Mouse (Mus musculus) forebrain, embryonic 14.5 days (tissue): ENCODE results near the gene Gdf10. TPM values are rescaled to one million over a fixed set of nuclear protein-coding genes. Genes with fewer than 3 reads are reported as not detected.
A peak's percentile ranks its signal among the peaks of the same experiment; 100 is the strongest.

ENCODE experiments used
- ATAC-seq: fragments of 200-750 bp; cut with Nextera tagmentation; 2 replicates; pipeline ENCODE4 v1.8.0; 2017; ENCODE audit warnings: mild to moderate bottlenecking, moderate library complexity
- DNase-seq: peaks from one replicate; pipeline ENCODE4 v3.0.0-alpha.2; 2015; ENCODE audit warnings: low spot score
- H3K27ac ChIP-seq: fragments of 300-500 bp; sonication (generic); 2 replicates; pipeline ENCODE4 v1.5.1; 2014; ENCODE audit warnings: low read depth, mild to moderate bottlenecking, control low read depth, low read length, moderate library complexity
- H3K27me3 ChIP-seq: fragments of 300-500 bp; sonication (generic); replicated peaks from 2 replicates; pipeline ENCODE4 v1.6.1; 2014; ENCODE audit warnings: low read length, control low read depth, mixed read lengths; ENCODE audit not compliant: control insufficient read depth, insufficient read depth
- H3K36me3 ChIP-seq: fragments of 300-500 bp; sonication (generic); 2 replicates; pipeline ENCODE4 v1.6.1; 2014; ENCODE audit warnings: low read length, control low read depth; ENCODE audit not compliant: control insufficient read depth, insufficient read depth
- H3K4me1 ChIP-seq: fragments of 300-500 bp; sonication (generic); 2 replicates; pipeline ENCODE4 v1.6.1; 2014; ENCODE audit warnings: antibody characterized with exemption, low read length, control low read depth; ENCODE audit not compliant: control insufficient read depth, insufficient read depth
- H3K4me2 ChIP-seq: fragments of 300-500 bp; sonication (generic); 2 replicates; pipeline ENCODE4 v1.6.1; 2014; ENCODE audit warnings: mild to moderate bottlenecking, control low read depth, low read length
- H3K4me3 ChIP-seq: fragments of 300-500 bp; sonication (generic); 2 replicates; pipeline ENCODE4 v1.5.1; 2014; ENCODE audit warnings: low read depth, low read length, control low read depth
- H3K9ac ChIP-seq: fragments of 300-500 bp; sonication (generic); 2 replicates; pipeline ENCODE4 v1.6.1; 2014; ENCODE audit warnings: mild to moderate bottlenecking, low read length, control low read depth, moderate library complexity
- H3K9me3 ChIP-seq: fragments of 300-500 bp; sonication (generic); replicated peaks from 2 replicates; pipeline ENCODE4 v1.6.1; 2016; ENCODE audit warnings: low read length, control low read depth, mixed read lengths; ENCODE audit not compliant: control insufficient read depth
- WGBS: fragments of 180-500 bp; shearing (Covaris S2); extraction: QIAGEN DNeasy Blood & Tissue Kit; methylation state at CpG from one replicate; pipeline ENCODE4 v1.1.7; 2014; 5-methylcytosine and 5-hydroxymethylcytosine counted together
- polyA plus RNA-seq: library from polyadenylated mRNA; unstranded; fragments of >200 nt; fragmentation: Nextera tagmentation; extraction: Ambion mirVana; gene quantifications from 2 replicates; pipeline ENCODE4 v1.2.1, GENCODE M21; 2014

Gdf10 gene
- polyA plus RNA-seq, 1 experiment from 2014 or later = 2.6 TPM

GRCm38 (mm10) chr14:33895777-33896176 lies 27.6 kb upstream of the Gdf10 start:
- Histone ChIP-seq H3K27ac (no peak overlapping the region), H3K9me3 (no peaks in the 10 kb centered on the region), H3K4me1 (no peaks in the 10 kb centered on the region; the same call in 1 of the 2 replicates), H3K9ac (no peak overlapping the region), H3K36me3 (no peaks in the 10 kb centered on the region), H3K4me2 (no peak overlapping the region), H3K27me3 (no peaks in the 10 kb centered on the region), H3K4me3 (no peak overlapping the region)
- ATAC-seq (no peak; the same call in 1 of the 2 replicates), DNase-seq (no peak)
- WGBS = 79% methylated on average over 5 of the region's 5 CpGs

GRCm38 (mm10) chr14:33896628-33897300 lies 26.6 kb upstream of the Gdf10 start:
- H3K36me3 ChIP-seq = no peaks in the 10 kb centered on the region

GRCm38 (mm10) chr14:33902783-33903182 lies 20.6 kb upstream of the Gdf10 start:
- ATAC-seq = no peak
- 93% methylated on average over 4 of the region's 4 CpGs for whole genome bisulfite sequencing

More at GRCm38 (mm10) chr14:33896628-33897300, 26.6 kb upstream of the Gdf10 start:
- no peaks in the 10 kb centered on the region for H3K9me3 ChIP-seq
- no peak overlapping the region for H3K4me2 ChIP-seq
- WGBS = 35% methylated on average over 9 of the region's 9 CpGs
- no peaks in the 10 kb centered on the region for H3K27me3 ChIP-seq
- no peaks in the 10 kb centered on the region; the same call in 1 of the 2 replicates for H3K4me1 ChIP-seq
- no peak overlapping the region for H3K9ac ChIP-seq
- no peak overlapping the region for H3K27ac ChIP-seq
- no peak overlapping the region for H3K4me3 ChIP-seq
- DNase-seq (peak; percentile 27), ATAC-seq (no peak)

GRCm38 (mm10) chr14:33903199-33903598 lies 20.2 kb upstream of the Gdf10 start:
- Histone ChIP-seq H3K36me3 (no peaks in the 10 kb centered on the region), H3K4me3 (no peak overlapping the region), H3K27me3 (no peaks in the 10 kb centered on the region), H3K9me3 (no peaks in the 10 kb centered on the region), H3K9ac (no peak overlapping the region), H3K27ac (no peak overlapping the region), H3K4me2 (no peak overlapping the region), H3K4me1 (no peaks in the 10 kb centered on the region)
- WGBS = 84% methylated on average over 1 of the region's 1 CpGs
- ATAC-seq = no peak
- DNase-seq = no peak

More at GRCm38 (mm10) chr14:33902783-33903182, 20.6 kb upstream of the Gdf10 start:
- Histone ChIP-seq H3K4me3 (no peak overlapping the region), H3K4me2 (no peak overlapping the region), H3K27ac (no peak overlapping the region), H3K9me3 (no peaks in the 10 kb centered on the region), H3K36me3 (no peaks in the 10 kb centered on the region), H3K4me1 (no peaks in the 10 kb centered on the region), H3K27me3 (no peaks in the 10 kb centered on the region), H3K9ac (no peak overlapping the region)
- DNase-seq = no peak

- Histone ChIP-seq H3K27me3 (no peaks in the 10 kb centered on the region), H3K4me3 (no peak overlapping the region), H3K9ac (no peak overlapping the region), H3K9me3 (no peaks in the 10 kb centered on the region), H3K4me2 (no peak overlapping the region), H3K4me1 (no peaks in the 10 kb centered on the region), H3K27ac (no peak overlapping the region), H3K36me3 (no peaks in the 10 kb centered on the region)
- ATAC-seq (no peak), DNase-seq (no peak)
Measured at GRCm38 (mm10) chr14:33904851-33905250, 18.5 kb upstream of the Gdf10 start.

GRCm38 (mm10) chr14:33913727-33914126 lies 9.7 kb upstream of the Gdf10 start:
- no peaks in the 10 kb centered on the region for H3K27me3 ChIP-seq
- H3K4me1 ChIP-seq = no peaks in the 10 kb centered on the region
- H3K9ac ChIP-seq = no peak overlapping the region
- H3K36me3 ChIP-seq = no peaks in the 10 kb centered on the region
- no peak overlapping the region for H3K4me2 ChIP-seq
- ATAC-seq (no peak), DNase-seq (peak; percentile 31)
- H3K4me3 ChIP-seq = no peak overlapping the region
- 36% methylated on average over 3 of the region's 3 CpGs for WGBS
- H3K9me3 ChIP-seq = no peaks in the 10 kb centered on the region
- no peak overlapping the region for H3K27ac ChIP-seq

GRCm38 (mm10) chr14:33914206-33914605 lies 9.2 kb upstream of the Gdf10 start:
- Histone ChIP-seq H3K4me3 (no peak overlapping the region), H3K36me3 (no peaks in the 10 kb centered on the region), H3K4me1 (no peaks in the 10 kb centered on the region), H3K9me3 (no peaks in the 10 kb centered on the region), H3K4me2 (no peak overlapping the region), H3K9ac (no peak overlapping the region), H3K27me3 (no peaks in the 10 kb centered on the region), H3K27ac (no peak overlapping the region)
- ATAC-seq (no peak), DNase-seq (no peak)
- 88% methylated on average over 9 of the region's 9 CpGs for WGBS

- Histone ChIP-seq H3K9ac (no peak overlapping the region), H3K36me3 (no peaks in the 10 kb centered on the region), H3K4me2 (0 out of 2 replicates have a peak overlapping the region, but pooled peaks have one; percentile 4), H3K27me3 (peaks cover 31% of the 10 kb centered on the region), H3K9me3 (no peaks in the 10 kb centered on the region), H3K27ac (no peak overlapping the region), H3K4me1 (peaks cover 6% of the 10 kb centered on the region; the same call in 1 of the 2 replicates), H3K4me3 (no peak overlapping the region)
- ATAC-seq = peak; percentile 47; the same call in 1 of the 2 replicates
- peak; percentile 77 for DNase-seq
- WGBS = 5% methylated on average over 14 of the region's 14 CpGs
Measured at GRCm38 (mm10) chr14:33920727-33921559, 2.4 kb upstream of the Gdf10 start.

GRCm38 (mm10) chr14:33922771-33923167 lies 618 bp upstream of the Gdf10 start:
- 11% methylated on average over 8 of the region's 8 CpGs for WGBS
- no peak for DNase-seq
- no peak for ATAC-seq

More at GRCm38 (mm10) chr14:33922771-33923167, 618 bp upstream of the Gdf10 start:
- Histone ChIP-seq H3K36me3 (no peaks in the 10 kb centered on the region), H3K4me2 (peak overlapping the region; percentile 96), H3K4me1 (peaks cover 6% of the 10 kb centered on the region; the same call in 1 of the 2 replicates), H3K4me3 (peak overlapping the region; percentile 55), H3K27ac (no peak overlapping the region), H3K9me3 (no peaks in the 10 kb centered on the region), H3K9ac (peak overlapping the region; percentile 58; the same call in 1 of the 2 replicates), H3K27me3 (peaks cover 31% of the 10 kb centered on the region)
